Mouse (Mus musculus): Measurements from ENCODE around the gene Trnau1ap. TPM values are rescaled to one million over a fixed set of nuclear protein-coding genes. Genes with fewer than 3 reads are reported as not detected.

The Trnau1ap gene
- polyA plus RNA-seq, 2 experiments = 36.6 to 74.4 TPM

DNA sequence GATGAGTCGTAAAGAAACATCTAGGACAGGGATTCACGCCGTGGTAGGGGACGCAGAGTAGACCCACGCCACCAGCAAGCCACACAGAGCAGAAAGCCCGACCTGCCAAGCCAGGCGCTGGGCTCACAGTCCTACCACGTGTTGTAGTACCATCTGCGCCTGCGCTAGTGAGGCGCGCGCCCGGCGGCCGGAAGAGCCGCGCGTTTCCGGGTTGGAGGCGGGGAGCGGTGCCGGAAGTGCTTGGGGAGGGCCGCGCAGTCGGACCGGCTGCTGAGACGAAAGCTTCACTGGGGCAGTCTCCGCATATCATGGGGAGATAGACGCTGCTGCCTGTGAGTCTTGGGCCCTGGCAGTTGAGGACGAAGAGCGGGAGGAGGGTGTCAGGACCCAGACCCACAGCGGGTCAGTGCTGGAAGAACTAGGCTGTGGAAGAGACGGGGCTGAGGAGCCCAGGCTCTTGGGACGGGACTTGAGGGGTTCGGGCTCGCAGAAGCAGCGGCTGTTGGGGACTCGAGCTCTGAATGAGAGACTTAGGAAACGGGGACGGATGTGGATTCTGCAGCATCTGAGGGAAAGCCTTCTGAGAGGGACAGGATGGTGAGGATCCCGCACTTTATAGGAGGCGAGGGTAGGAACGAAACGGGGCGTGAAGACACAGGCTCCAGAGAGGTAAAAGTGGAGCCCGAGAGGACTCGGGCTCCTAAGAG lies 55.0 kb downstream of the Trnau1ap start, which contains the start of gene Taf12:
Gene Taf12 (plus strand): TSS at position 220 of the 707 bp plus-strand sequence.
- Histone ChIP-seq H3K9ac (ENCODE audit: low read depth, low read length, severe bottlenecking) (peak within 1 kb of the TSS; percentile 71), H3K36me3 (ENCODE audit: control insufficient read depth, insufficient read depth, low read length) (no peaks in the 10 kb centered on the region; the same call in 1 of the 2 replicates), H3K27ac (replicated peaks; ENCODE audit: low read depth, low read length) (peak within 1 kb of the TSS; percentile 74), H3K27me3 (ENCODE audit: control insufficient read depth, insufficient read depth, low read length) (no peaks in the 10 kb centered on the region), H3K9me3 (ENCODE audit: control insufficient read depth, low read length) (no peaks in the 10 kb centered on the region), H3K4me3 (replicated peaks; ENCODE audit: low read length) (peak within 1 kb of the TSS; percentile 62), H3K4me1 (ENCODE audit: control insufficient read depth, insufficient read depth, low read length) (peaks cover 9% of the 10 kb centered on the region), H3K4me2 (replicated peaks; ENCODE audit: low read depth, low read length, severe bottlenecking) (peak within 1 kb of the TSS; percentile 89)
- under 1% methylated on average over 46 of the region's 48 CpGs for WGBS
- peak; percentile 99 for TF ChIP-seq POLR2A (IDR thresholded peaks at IDR 0.05; ENCODE audit: borderline replicate concordance, extremely low read depth, insufficient read depth, insufficient read length)
- peak; percentile 94 for DNase-seq (ENCODE audit: low spot score)
- ATAC-seq (ENCODE audit: low FRiP score, low read depth) = peak; percentile 88

DNA sequence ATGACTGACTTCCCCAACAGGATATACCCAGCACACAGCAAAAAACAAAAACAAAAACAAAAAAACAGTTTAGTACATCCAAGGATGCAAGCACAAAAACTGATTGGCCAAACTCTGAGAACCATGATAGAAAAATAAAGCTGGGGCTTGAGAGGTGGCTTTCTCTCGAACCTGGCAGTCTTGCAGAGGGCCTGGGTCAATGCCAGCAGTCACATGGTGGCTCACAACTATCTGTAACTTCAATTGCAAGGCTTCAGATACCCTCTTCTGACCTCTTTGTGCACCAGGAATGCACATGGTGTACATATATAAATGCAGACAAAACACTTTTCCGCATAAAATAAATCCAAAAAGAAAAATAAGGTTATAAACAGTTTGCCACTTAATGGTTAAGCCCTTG lies 56.2 kb downstream of the Trnau1ap start:
- Histone ChIP-seq H3K4me3 (replicated peaks; ENCODE audit: low read length) (peak overlapping the region; percentile 62), H3K27me3 (ENCODE audit: control insufficient read depth, insufficient read depth, low read length) (no peaks in the 10 kb centered on the region), H3K9me3 (ENCODE audit: control insufficient read depth, low read length) (no peaks in the 10 kb centered on the region), H3K9ac (ENCODE audit: low read depth, low read length, severe bottlenecking) (peak overlapping the region; percentile 71), H3K36me3 (ENCODE audit: control insufficient read depth, insufficient read depth, low read length) (no peaks in the 10 kb centered on the region; the same call in 1 of the 2 replicates), H3K27ac (replicated peaks; ENCODE audit: low read depth, low read length) (no peak overlapping the region), H3K4me2 (replicated peaks; ENCODE audit: low read depth, low read length, severe bottlenecking) (peak overlapping the region; percentile 89), H3K4me1 (ENCODE audit: control insufficient read depth, insufficient read depth, low read length) (peaks cover 9% of the 10 kb centered on the region)
- TF ChIP-seq POLR2A (IDR thresholded peaks at IDR 0.05; ENCODE audit: borderline replicate concordance, extremely low read depth, insufficient read depth, insufficient read length) = no peak
- no peak for DNase-seq (ENCODE audit: low spot score)
- WGBS = 67% methylated on average over 2 of the region's 2 CpGs
- no peak for ATAC-seq (ENCODE audit: low FRiP score, low read depth)

DNA sequence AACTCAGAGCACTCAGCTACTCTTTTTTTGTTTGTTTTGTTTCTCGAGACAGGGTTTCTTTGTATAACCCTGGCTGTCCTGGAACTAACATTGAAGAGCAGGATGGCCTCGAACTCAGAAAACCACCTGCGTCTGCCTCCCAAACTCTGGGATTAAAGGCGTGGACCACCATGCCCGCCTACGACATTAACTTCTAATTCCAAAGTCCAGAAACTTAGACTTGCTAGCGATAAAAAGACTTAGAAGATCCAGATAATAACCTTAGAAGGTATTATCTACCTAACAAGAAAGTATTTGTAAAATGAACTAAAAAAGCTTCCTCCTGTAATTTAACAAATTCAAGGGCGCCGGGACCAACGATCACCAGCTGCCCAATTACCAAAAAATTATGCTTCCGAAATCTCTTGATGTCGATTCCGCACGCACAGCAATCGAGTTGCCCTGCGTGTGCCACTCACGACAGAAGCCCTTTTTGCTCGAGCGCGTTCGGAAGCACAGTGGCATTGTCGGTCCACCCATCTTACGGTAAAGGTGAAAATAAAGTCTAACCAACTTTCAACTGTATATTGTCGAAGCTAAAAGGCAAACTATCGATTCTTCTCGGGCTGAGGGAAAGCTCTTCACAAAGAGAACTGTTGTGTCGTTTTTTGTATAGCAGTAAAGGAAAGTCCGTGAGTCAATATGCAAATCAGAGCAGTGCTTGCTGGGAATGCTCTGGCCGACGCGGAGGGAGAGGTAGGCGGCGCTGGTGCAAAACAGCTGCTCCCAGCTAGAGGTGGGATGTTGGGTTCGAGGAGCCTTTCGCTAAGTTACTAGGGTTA lies 59.4 kb downstream of the Trnau1ap start:
- peak; percentile 100; the same call in 1 of the 2 replicates for TF ChIP-seq POLR2A (IDR thresholded peaks at IDR 0.05; ENCODE audit: borderline replicate concordance, extremely low read depth, insufficient read depth, insufficient read length)

DNA sequence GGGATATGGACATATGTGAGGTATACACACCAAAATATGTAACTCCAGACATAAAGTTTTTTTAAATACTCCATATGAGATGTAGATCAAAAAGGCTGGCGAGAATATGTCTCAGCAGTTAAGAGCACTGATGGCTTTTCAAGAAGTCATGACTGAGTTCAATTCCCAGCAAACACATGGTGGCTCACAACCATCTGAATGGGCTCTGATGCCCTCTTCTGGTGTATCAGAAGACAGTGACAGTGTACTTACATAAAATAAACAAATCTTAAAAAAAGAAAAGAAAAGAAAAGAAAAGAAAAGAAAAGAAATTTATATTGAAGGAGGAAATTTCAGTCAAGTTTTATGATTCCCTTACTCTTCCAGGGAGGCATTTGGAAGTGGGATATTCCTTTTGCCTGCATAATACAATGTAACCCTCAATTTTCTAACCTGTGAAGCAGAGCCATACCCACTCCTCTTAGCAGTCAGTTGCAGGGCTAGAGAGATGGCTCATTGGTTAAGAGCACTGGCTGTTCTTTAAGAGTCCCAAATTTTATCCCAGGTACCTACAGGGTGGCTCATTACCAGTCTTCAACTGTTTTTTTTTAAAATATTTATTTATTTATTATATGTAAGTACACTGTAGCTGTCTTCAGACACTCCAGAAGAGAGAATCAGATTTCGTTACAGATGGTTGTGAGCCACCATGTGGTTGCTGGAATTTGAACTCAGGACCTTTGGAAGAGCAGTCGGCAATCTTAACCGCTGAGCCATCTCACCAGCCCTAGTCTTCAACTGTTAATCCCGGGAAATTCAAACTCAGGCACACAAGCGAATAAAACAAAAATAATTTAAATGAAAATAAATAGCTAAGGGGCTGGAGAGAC lies 60.2 kb downstream of the Trnau1ap start:
- peak; percentile 42 for DNase-seq (ENCODE audit: low spot score)
- H3K27ac ChIP-seq (replicated peaks; ENCODE audit: low read depth, low read length) = 0 out of 2 replicates have a peak overlapping the region, but pooled peaks have one; percentile 19
- ATAC-seq (ENCODE audit: low FRiP score, low read depth) = no peak

More for the DNA sequence above, 59.4 kb downstream of the Trnau1ap start:
- DNase-seq (ENCODE audit: low spot score) (peak; percentile 96), ATAC-seq (ENCODE audit: low FRiP score, low read depth) (peak; percentile 82)
- peak overlapping the region; percentile 99 for H3K27ac ChIP-seq (replicated peaks; ENCODE audit: low read depth, low read length)
- WGBS = under 1% methylated on average over 35 of the region's 35 CpGs
- no peaks in the 10 kb centered on the region for H3K36me3 ChIP-seq (ENCODE audit: control insufficient read depth, insufficient read depth, low read length)
- H3K4me2 ChIP-seq (replicated peaks; ENCODE audit: low read depth, low read length, severe bottlenecking) = peak overlapping the region; percentile 54
- peak overlapping the region; percentile 64 for H3K9ac ChIP-seq (ENCODE audit: low read depth, low read length, severe bottlenecking)
- H3K4me1 ChIP-seq (ENCODE audit: control insufficient read depth, insufficient read depth, low read length) = peaks cover 9% of the 10 kb centered on the region
- H3K9me3 ChIP-seq (ENCODE audit: control insufficient read depth, low read length) = no peaks in the 10 kb centered on the region
- H3K4me3 ChIP-seq (replicated peaks; ENCODE audit: low read length) = peak overlapping the region; percentile 31
- no peaks in the 10 kb centered on the region for H3K27me3 ChIP-seq (ENCODE audit: control insufficient read depth, insufficient read depth, low read length)

More for the DNA sequence above, 60.2 kb downstream of the Trnau1ap start:
- Histone ChIP-seq H3K27me3 (ENCODE audit: control insufficient read depth, insufficient read depth, low read length) (no peaks in the 10 kb centered on the region), H3K4me1 (ENCODE audit: control insufficient read depth, insufficient read depth, low read length) (peaks cover 9% of the 10 kb centered on the region), H3K4me3 (replicated peaks; ENCODE audit: low read length) (no peak overlapping the region), H3K9ac (ENCODE audit: low read depth, low read length, severe bottlenecking) (no peak overlapping the region), H3K9me3 (ENCODE audit: control insufficient read depth, low read length) (no peaks in the 10 kb centered on the region), H3K4me2 (replicated peaks; ENCODE audit: low read depth, low read length, severe bottlenecking) (no peak overlapping the region), H3K36me3 (ENCODE audit: control insufficient read depth, insufficient read depth, low read length) (no peaks in the 10 kb centered on the region)
- no peak for TF ChIP-seq POLR2A (IDR thresholded peaks at IDR 0.05; ENCODE audit: borderline replicate concordance, extremely low read depth, insufficient read depth, insufficient read length)
- 11% methylated on average over 6 of the region's 6 CpGs for WGBS

Measured in limb, embryonic 14.5 days (tissue).